Mouse (Mus musculus) layer of hippocampus, postnatal 36 days (tissue): Measurements from ENCODE around the gene Cd6. TPM values are rescaled to one million over a fixed set of nuclear protein-coding genes. Genes with fewer than 3 reads are reported as not detected.
A peak's percentile ranks its signal among the peaks of the same experiment; 100 is the strongest.

ENCODE experiments used
- DNase-seq, 2 experiments: peaks; one replicate each; pipeline ENCODE4 v3.0.0; 2022
- total RNA-seq, 2 experiments: library from RNA; stranded (reverse); gene quantifications; 2 replicates each; pipeline ENCODE4 v1.2.3; 2021

Cd6 gene
- total RNA-seq, 2 experiments from 2014 or later = 0.35 TPM; not detected in 1

GRCm38 (mm10) chr19:10798576-10798975 is 31.3 kb downstream of the Cd6 start:
- no peak for DNase-seq

DNA sequence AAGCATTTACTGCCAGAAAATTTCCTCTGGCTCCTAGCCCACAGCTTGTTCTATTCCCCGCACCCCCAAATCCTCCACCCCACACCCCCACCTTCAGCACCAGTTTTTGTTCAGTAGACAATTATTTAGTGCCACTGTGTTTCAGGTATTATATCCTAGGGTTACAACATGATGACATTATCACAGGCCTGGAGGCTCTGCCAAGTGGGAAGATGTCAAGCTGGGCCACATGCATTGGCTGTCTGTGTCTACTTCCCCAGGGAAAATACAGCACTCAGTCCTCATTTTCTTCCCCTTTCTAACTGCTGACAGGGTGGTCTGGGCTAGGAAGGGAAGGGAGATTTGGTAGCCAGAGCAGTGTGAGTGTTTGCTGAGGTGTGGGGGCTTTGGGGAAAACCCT is 34.9 kb downstream of the Cd6 start:
- no peak for DNase-seq

- no peak for DNase-seq
Observed at GRCm38 (mm10) chr19:10793044-10793443, 36.8 kb downstream of the Cd6 start.

GRCm38 (mm10) chr19:10790323-10790722 is 39.5 kb downstream of the Cd6 start:
- DNase-seq = no peak

- DNase-seq = no peak
Observed at GRCm38 (mm10) chr19:10788242-10788641, 41.6 kb downstream of the Cd6 start.

DNA sequence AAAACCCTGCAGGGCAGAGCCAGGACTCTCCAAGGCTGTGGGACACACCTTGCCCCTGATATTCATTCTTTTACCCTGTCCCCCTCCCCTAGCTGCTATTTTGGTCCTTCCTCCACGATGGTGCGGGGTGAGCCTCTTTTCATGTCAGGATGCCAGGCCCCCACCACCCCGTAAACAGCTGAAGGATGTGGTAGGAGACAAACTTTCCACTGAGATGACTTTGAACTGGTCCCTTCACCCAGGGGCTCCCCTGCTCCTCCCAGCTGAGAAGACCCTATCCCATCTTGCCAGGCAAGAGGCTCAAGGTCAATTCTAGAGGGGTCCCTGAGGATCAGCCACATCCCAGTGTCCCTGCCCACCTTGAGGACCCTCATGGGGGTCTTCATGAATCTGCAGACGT is 42.5 kb downstream of the Cd6 start:
- no peak for DNase-seq

- DNase-seq = no peak
Observed at GRCm38 (mm10) chr19:10786753-10787152, 43.1 kb downstream of the Cd6 start.

DNA sequence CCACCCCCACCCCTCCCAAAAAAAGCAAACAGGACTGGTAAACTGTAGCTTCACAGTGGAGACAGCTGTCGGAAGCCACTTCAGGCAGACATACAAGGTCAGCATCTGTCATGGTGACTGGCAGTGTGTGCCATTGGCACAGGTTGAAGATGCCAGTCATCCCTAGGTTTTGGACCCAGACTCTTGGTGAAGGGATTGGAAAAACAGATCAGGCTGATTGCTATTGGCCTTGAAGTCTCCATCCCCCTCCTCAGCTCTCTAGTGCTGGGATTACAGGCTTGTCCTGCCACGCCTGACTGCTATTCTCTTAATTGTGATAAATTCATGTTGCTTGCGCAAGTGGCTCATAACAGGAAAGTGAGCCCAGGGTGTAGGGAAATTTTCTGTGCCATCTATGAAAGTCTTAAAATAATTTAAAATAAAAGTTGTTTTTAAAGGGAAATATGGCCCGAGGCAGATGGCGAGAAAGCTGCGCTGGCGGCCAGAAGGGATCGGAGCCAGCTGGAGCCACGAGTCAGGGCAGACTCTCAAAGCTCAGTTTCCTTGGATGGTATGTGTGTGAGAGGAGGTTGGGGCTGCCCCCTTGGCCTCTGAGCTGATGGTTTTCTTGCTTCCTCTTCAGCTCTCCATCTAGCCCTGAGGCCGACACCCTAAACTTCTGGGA is 44.9 kb downstream of the Cd6 start:
- DNase-seq = peak in 1 of 2 experiments; percentile 42

GRCm38 (mm10) chr19:10784061-10784460 is 45.8 kb downstream of the Cd6 start:
- no peak for DNase-seq

GRCm38 (mm10) chr19:10783168-10783567 is 46.7 kb downstream of the Cd6 start:
- DNase-seq = no peak

- DNase-seq = no peak
Observed at GRCm38 (mm10) chr19:10781641-10782040, 48.2 kb downstream of the Cd6 start.

DNA sequence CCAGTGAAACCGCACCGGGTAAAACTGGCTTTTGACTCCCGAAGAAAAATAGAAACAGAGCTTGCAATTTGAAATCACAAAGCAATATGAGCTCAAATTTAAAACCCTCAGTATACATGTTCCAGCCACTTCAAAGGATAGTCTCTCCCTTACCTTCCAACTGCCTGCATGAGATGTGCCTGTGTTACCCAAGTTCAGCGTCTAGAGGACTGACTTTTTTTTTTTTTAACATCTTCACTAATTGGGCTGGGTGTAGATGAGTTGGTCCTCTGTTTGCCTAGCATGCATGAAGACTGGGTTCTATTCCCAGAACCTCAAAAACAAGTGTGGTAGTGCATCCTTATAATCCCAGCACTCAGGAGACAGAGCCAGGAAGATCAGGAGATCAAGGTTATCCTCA is 53.0 kb downstream of the Cd6 start:
- DNase-seq = no peak

DNA sequence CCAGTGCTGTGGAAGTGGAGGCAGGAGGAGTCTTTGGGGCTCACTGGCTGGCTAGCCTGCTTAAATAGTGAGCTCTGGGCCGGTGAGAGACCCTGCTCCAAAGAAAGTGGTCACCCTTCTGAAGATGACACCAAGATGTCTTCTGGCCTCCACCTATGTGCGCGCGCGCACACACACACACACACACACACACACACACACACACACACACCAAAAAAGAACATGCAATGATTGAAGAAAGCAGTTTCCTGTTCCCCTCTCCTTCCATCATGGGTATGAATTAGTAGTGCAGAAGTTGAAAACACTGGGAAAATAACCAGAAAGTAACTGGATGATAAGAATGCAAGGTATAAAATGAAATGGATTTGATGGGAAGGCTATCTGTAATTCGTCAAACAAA is 55.7 kb downstream of the Cd6 start:
- no peak for DNase-seq

GRCm38 (mm10) chr19:10773384-10773783 is 56.5 kb downstream of the Cd6 start:
- DNase-seq = no peak

GRCm38 (mm10) chr19:10772866-10773265 is 57.0 kb downstream of the Cd6 start:
- no peak for DNase-seq

DNA sequence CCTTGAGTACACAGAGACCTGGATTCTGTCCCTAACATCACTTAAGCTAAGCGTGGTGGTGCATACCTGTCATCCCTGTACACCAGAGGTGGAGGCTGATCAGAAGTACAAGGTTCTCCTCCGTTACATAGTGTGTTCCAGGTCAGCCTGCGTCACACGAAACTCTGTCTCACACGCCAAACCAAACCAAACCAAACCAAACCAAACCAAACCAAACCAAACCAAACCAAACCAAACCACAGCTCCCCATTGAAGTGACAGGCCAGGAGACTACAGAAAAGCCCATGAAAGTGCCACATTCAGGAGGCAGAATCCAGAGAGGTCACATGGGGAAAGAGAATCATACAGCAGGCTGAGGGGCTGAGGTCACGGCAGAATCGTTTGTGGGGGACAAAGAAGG is 57.9 kb downstream of the Cd6 start:
- DNase-seq = no peak

DNA sequence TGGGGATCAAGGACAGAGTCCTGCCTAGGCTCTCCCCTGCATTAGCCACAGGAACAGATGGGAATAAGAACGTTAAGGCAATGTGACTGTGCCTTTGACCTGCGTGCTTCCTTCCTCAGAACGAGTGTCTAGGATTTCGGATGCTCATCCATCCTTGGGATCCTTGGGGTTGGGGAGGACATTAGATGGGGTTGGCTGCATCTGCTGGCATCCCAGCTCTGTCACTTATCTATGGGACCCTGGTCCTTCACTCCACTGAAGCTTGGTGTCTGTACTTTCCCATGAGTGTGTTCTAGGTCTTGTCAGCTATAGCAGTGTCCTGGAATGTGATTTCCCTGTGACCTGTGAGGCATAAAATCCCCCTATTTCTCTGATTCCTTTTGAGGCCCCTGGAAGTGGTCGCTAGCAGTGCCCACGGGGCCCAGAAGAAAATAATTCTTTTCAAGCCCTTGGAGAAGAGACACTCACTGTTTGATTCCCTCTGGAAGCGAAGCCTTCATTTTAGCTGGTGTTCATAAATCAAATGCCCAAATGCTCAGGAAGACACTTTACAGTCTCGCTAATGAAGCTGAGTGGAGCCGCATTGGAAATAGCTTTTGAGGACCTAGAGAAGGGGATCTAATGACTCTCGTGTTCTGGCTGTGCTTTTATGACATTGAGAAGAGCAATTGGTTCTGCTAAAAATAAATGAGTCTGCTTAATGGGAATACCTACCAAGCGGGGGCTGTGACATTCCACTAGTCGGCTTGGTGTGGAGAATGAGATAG is 60.2 kb downstream of the Cd6 start:
- no peak for DNase-seq

DNA sequence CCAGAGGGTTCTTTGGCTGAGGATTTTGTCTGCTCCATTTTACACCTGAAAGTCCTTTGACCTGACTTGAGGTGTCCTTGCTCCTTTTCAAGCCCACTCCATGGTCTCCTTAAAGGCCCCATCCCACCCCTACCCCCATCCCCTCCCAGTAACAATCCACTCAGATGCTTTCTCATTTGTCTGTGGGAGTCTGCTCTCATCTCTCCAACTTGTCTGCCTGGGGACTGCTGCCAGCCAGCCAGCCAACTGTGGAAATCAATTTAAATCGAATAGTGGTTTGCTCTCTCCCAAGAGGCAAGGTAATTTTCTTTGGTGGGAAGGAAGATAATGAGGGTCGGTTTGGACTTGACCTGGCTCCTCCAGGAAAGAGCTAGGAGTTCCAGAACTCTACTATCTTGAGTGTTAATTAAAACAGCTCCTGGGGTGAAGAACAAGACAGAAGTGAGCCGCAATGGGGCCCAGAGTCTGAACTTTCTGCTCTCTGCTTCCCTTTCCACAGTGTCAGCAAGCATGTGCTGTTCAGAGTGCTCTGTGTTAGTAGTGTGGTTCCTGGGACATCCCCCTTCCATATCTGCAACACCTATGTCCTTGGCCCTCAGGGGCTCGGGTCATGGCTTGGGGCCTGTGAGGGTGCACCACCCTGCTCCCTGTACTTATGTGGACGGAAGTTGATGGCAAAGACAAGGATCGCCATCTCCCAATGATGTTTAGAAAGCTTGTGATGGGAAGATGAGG is 61.0 kb downstream of the Cd6 start:
- DNase-seq = no peak

- no peak for DNase-seq
Observed at GRCm38 (mm10) chr19:10767631-10768030, 62.2 kb downstream of the Cd6 start.

DNA sequence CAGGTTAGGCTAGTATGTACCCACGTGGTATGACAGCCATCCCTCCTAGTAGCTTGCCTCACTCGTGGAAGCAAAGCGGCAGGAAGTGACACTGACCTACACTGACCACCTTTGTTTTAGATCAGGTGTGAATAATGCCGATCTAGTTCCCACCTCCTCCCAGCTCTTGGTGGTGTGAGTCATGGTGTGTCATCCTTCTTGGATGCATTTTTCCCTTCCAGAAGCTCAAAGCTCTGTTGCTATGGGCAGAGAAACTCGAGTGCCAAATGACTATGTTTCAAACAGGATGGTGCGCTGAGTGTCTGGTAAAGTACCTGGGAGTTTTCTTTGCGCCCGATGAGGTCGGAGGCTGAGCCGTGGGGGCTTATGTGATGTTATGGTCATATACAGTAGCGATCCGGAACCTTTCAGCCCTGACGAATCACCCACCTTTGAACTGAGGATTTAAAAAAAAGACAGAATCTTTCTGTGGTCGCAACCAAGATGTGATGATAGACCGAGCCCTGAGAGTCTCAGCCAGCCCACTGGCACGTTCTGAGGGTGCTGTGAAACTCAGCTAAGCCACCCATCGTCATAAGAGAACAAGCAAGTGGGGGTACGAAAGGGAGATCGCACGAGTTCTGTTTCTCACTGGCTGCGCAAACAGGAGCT is 66.4 kb downstream of the Cd6 start:
- no peak for DNase-seq

DNA sequence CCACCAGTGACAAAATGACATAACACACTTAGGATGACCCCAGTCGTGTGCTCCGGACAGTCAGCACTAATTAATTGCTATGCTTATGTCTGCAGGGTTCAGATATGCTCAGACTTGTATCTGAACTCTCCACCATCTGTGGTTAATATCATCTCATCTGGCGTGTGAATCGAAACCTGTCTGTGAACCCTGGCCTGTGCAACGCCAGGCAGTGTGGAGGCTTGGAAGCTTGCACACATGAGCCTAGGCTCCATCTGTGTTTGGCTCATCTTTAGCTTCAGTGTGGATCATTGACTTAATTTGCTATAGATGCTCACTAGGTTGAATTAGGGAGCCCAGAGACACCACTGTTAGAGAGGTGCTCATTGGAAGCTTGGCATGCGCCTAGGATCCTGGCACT is 67.4 kb downstream of the Cd6 start:
- DNase-seq = no peak

GRCm38 (mm10) chr19:10761794-10762415 is 68.0 kb downstream of the Cd6 start:
- no peak for DNase-seq
